Mouse (Mus musculus) intestine, embryonic 16.5 days (tissue): Measurements from ENCODE around the gene Otub2. TPM values are rescaled to one million over a fixed set of nuclear protein-coding genes. Genes with fewer than 3 reads are reported as not detected.
A peak's percentile ranks its signal among the peaks of the same experiment; 100 is the strongest.

ENCODE experiments used
- ATAC-seq: fragments of 200-750 bp; cut with Nextera tagmentation; 2 replicates; pipeline ENCODE4 v1.8.0; 2017; ENCODE audit warnings: moderate TSS enrichment, moderate library complexity
- H3K27ac ChIP-seq: fragments of 300-500 bp; sonication (generic); 2 replicates; pipeline ENCODE4 v1.5.1; 2014; ENCODE audit warnings: mild to moderate bottlenecking, low read length
- H3K27me3 ChIP-seq: fragments of 300-500 bp; sonication (generic); replicated peaks from 2 replicates; pipeline ENCODE4 v1.6.1; 2014; ENCODE audit warnings: low read length, control low read depth, mixed read lengths; ENCODE audit not compliant: control insufficient read depth, insufficient read depth
- H3K36me3 ChIP-seq: fragments of 300-500 bp; sonication (generic); 2 replicates; pipeline ENCODE4 v1.6.1; 2014; ENCODE audit warnings: low read length, control low read depth; ENCODE audit not compliant: control insufficient read depth, insufficient read depth
- H3K4me1 ChIP-seq: fragments of 300-500 bp; sonication (generic); 2 replicates; pipeline ENCODE4 v1.6.1; 2014; ENCODE audit warnings: low read length, control low read depth, mixed read lengths; ENCODE audit not compliant: control insufficient read depth, insufficient read depth
- H3K4me2 ChIP-seq: fragments of 300-500 bp; sonication (generic); 2 replicates; pipeline ENCODE4 v1.6.1; 2014; ENCODE audit warnings: low read depth, low read length, control low read depth
- H3K4me3 ChIP-seq: fragments of 300-500 bp; sonication (generic); 2 replicates; pipeline ENCODE4 v1.5.1; 2014; ENCODE audit warnings: mild to moderate bottlenecking, low read length
- H3K9ac ChIP-seq: fragments of 300-500 bp; sonication (generic); 2 replicates; pipeline ENCODE4 v1.6.1; 2014; ENCODE audit warnings: low read depth, low read length
- H3K9me3 ChIP-seq: fragments of 300-500 bp; sonication (generic); 2 replicates; pipeline ENCODE4 v1.6.1; 2016; ENCODE audit warnings: low read length, control low read depth; ENCODE audit not compliant: control insufficient read depth
- WGBS: fragments of 180-500 bp; shearing (Covaris S2); extraction: QIAGEN DNeasy Blood & Tissue Kit; methylation state at CpG from one replicate; pipeline ENCODE4 v1.1.7; 2014; 5-methylcytosine and 5-hydroxymethylcytosine counted together
- polyA plus RNA-seq: library from polyadenylated mRNA; unstranded; fragments of >200 nt; fragmentation: Nextera tagmentation; extraction: Ambion mirVana; gene quantifications from 2 replicates; pipeline ENCODE4 v1.2.1, GENCODE M21; 2015

Otub2 gene
- polyA plus RNA-seq, 1 experiment from 2014 or later: 5.6 TPM

GRCm38 (mm10) chr12:103367620-103368325 lies 20.7 kb upstream of the Otub2 start:
- Histone ChIP-seq H3K9me3 (no peaks in the 10 kb centered on the region), H3K9ac (peak overlapping the region; percentile 27; the same call in 1 of the 2 replicates), H3K4me1 (no peaks in the 10 kb centered on the region), H3K36me3 (no peaks in the 10 kb centered on the region), H3K27me3 (0 out of 2 replicates have a peak, but pooled peaks cover 2% of the 10 kb centered on the region), H3K27ac (no peak overlapping the region), H3K4me2 (peak overlapping the region; percentile 34; the same call in 1 of the 2 replicates), H3K4me3 (no peak overlapping the region)
- ATAC-seq: peak; percentile 66
- WGBS: 16% methylated on average over 18 of the region's 18 CpGs

DNA sequence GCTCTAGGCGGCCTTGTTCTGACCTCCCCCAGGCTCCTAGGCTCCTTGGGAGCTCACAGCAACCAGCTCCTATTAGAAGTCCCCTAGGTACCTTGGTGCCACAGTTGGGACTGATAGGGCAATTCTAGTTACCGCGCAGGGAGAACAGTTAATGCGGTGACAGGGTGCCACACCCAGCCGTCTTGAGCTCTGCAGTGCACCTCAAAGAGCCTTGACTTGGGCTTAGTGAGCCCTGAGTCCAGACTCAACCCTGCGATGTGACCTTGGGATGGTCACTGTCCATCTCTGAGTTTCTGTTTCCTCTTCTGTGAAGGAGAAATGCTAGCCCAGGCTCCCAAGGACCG lies 20.2 kb upstream of the Otub2 start:
- WGBS: 70% methylated on average over 7 of the region's 7 CpGs
- no peak overlapping the region for H3K4me3 ChIP-seq
- H3K4me1 ChIP-seq: no peaks in the 10 kb centered on the region
- no peaks in the 10 kb centered on the region for H3K36me3 ChIP-seq
- no peaks in the 10 kb centered on the region for H3K9me3 ChIP-seq
- 0 out of 2 replicates have a peak overlapping the region, but pooled peaks have one; percentile 34 for H3K4me2 ChIP-seq
- ATAC-seq: no peak; the same call in 1 of the 2 replicates
- H3K27ac ChIP-seq: no peak overlapping the region
- 0 out of 2 replicates have a peak, but pooled peaks cover 2% of the 10 kb centered on the region for H3K27me3 ChIP-seq
- H3K9ac ChIP-seq: peak overlapping the region; percentile 27; the same call in 1 of the 2 replicates

DNA sequence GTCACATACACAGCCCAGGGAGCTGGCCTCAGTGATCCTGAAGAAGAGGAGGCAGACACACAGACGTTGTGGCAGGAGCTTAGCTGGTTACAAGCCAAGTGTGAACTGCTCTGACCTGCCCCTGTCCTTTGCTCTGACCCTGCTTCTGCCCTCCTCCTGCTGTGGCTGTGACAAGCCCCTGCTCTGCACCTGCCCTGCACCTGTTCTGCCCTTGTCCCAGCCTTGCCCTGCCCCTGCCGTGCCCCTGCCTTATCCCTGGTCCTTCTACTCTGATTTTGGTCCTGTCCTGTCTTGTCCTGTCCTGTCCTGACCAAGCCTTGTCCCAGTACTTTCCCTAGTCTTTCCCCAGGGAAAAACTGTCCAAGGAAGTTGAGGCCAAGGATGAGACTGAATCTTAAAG lies 19.7 kb upstream of the Otub2 start:
- no peak overlapping the region for H3K27ac ChIP-seq
- H3K27me3 ChIP-seq: no peaks in the 10 kb centered on the region
- no peak overlapping the region for H3K4me3 ChIP-seq
- H3K36me3 ChIP-seq: no peaks in the 10 kb centered on the region
- 53% methylated on average over 2 of the region's 2 CpGs for WGBS
- no peak for ATAC-seq
- H3K4me2 ChIP-seq: no peak overlapping the region
- H3K9me3 ChIP-seq: no peaks in the 10 kb centered on the region
- no peak overlapping the region for H3K9ac ChIP-seq
- H3K4me1 ChIP-seq: no peaks in the 10 kb centered on the region

GRCm38 (mm10) chr12:103370861-103371260 lies 17.6 kb upstream of the Otub2 start:
- 71% methylated on average over 4 of the region's 4 CpGs for WGBS
- H3K4me1 ChIP-seq: no peaks in the 10 kb centered on the region

DNA sequence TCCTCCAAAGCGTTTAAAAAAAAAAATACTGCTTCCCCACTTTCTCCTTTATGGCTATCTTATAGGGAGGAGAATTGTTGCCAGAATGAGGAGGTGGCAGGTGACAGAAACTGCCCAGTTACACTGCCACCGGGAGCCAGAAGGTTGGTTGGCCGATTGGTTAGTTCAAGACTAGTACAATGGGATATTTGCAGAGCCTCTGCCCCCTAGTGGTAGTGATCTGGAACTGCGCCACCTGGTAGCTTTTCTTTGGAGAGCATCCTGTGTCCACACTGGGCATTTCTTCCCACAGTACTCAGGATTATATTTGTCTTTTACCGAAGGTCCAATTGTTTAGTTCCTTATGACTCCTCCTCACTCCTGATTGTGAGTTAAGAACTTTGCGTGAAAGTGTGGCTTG lies 16.8 kb upstream of the Otub2 start:
- H3K9me3 ChIP-seq: no peaks in the 10 kb centered on the region
- ATAC-seq: no peak
- no peaks in the 10 kb centered on the region for H3K36me3 ChIP-seq
- no peak overlapping the region for H3K4me2 ChIP-seq
- no peak overlapping the region for H3K4me3 ChIP-seq
- 31% methylated on average over 6 of the region's 6 CpGs for WGBS
- H3K4me1 ChIP-seq: no peaks in the 10 kb centered on the region
- no peak overlapping the region for H3K9ac ChIP-seq
- H3K27ac ChIP-seq: no peak overlapping the region
- H3K27me3 ChIP-seq: no peaks in the 10 kb centered on the region

More at GRCm38 (mm10) chr12:103370861-103371260, 17.6 kb upstream of the Otub2 start:
- Histone ChIP-seq H3K27me3 (no peaks in the 10 kb centered on the region), H3K36me3 (no peaks in the 10 kb centered on the region), H3K9me3 (no peaks in the 10 kb centered on the region), H3K4me2 (no peak overlapping the region), H3K4me3 (no peak overlapping the region), H3K27ac (no peak overlapping the region), H3K9ac (no peak overlapping the region)
- no peak for ATAC-seq

DNA sequence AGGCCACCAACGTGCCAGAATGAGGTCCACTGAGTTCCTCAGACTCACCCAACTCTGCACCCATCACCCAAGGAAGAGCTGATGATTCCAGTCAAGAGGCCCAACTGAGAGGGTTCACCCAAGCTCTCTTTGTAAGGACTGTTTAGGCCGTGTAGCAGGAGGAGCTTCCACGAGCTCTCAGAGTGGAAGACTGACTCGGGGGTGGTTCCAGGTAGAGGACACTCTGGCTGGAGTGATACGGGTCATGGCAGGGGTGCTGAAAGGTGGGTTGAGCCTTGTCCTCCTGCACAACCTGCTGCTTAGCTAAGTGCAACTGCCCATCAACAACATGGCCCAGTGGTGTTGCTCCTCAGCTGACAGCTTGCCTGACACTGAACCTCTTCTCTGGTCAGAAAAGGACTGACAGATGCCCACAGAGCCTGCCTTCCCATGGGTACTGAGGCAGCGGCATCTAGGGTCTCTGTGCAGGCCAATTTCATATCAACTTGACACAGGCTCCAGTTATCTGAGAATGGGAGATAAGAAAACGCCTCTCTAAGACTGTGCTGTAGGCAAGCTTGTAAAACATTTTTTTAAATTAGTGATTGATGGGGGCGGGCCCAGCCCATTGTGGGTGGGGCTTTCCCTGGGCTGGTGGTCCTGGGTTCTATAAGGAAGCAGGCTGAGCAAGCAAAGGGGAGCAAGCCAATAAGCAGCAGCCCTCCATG lies 14.8 kb upstream of the Otub2 start:
- no peak overlapping the region for H3K9ac ChIP-seq
- no peaks in the 10 kb centered on the region for H3K27me3 ChIP-seq
- H3K4me1 ChIP-seq: no peaks in the 10 kb centered on the region
- no peak overlapping the region for H3K4me2 ChIP-seq
- H3K27ac ChIP-seq: no peak overlapping the region
- H3K9me3 ChIP-seq: no peaks in the 10 kb centered on the region
- 69% methylated on average over 8 of the region's 8 CpGs for WGBS
- H3K36me3 ChIP-seq: no peaks in the 10 kb centered on the region
- no peak overlapping the region for H3K4me3 ChIP-seq
- ATAC-seq: no peak

- Histone ChIP-seq H3K27ac (no peak overlapping the region), H3K9ac (no peak overlapping the region), H3K4me3 (no peak overlapping the region), H3K9me3 (no peaks in the 10 kb centered on the region), H3K4me1 (no peaks in the 10 kb centered on the region), H3K4me2 (no peak overlapping the region), H3K36me3 (no peaks in the 10 kb centered on the region), H3K27me3 (no peaks in the 10 kb centered on the region)
- WGBS: 72% methylated on average over 5 of the region's 5 CpGs
- no peak for ATAC-seq
These were observed 12.4 kb upstream of the Otub2 start for GRCm38 (mm10) chr12:103376124-103376523.

DNA sequence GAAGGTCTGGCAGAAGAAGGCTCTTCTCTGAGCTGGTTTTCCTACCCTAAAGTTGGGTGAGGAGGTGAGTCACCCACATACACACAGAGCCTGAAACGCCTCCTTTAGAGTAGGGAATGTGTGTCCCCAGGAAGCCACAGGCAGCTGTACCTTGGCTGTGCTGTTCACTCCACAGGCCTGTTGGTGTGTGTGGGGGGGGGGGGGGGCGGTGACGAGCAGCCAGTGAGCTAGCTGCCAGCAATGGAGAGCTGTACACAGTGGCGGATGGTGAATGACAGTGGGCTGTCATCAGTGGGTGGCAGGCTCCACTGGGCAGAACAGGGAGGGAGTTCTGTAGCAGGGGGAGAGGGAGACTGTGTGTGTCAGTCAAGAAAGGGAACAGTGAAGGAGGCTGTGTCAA lies 11.7 kb upstream of the Otub2 start:
- WGBS: 68% methylated on average over 4 of the region's 4 CpGs

GRCm38 (mm10) chr12:103380226-103380625 lies 8.3 kb upstream of the Otub2 start:
- WGBS: 79% methylated on average over 4 of the region's 4 CpGs
- Histone ChIP-seq H3K27ac (no peak overlapping the region), H3K9ac (no peak overlapping the region), H3K36me3 (no peaks in the 10 kb centered on the region), H3K4me2 (no peak overlapping the region), H3K9me3 (no peaks in the 10 kb centered on the region), H3K4me3 (no peak overlapping the region), H3K4me1 (no peaks in the 10 kb centered on the region), H3K27me3 (no peaks in the 10 kb centered on the region)
- ATAC-seq: no peak

More for the DNA sequence above, 11.7 kb upstream of the Otub2 start:
- no peaks in the 10 kb centered on the region for H3K27me3 ChIP-seq
- no peaks in the 10 kb centered on the region for H3K36me3 ChIP-seq
- H3K9me3 ChIP-seq: no peaks in the 10 kb centered on the region
- H3K4me3 ChIP-seq: no peak overlapping the region
- no peaks in the 10 kb centered on the region for H3K4me1 ChIP-seq
- H3K4me2 ChIP-seq: no peak overlapping the region
- H3K27ac ChIP-seq: no peak overlapping the region
- H3K9ac ChIP-seq: no peak overlapping the region
- no peak for ATAC-seq
